Mouse (Mus musculus): Measurements from ENCODE around the gene Gsg1l2. TPM values are rescaled to one million over a fixed set of nuclear protein-coding genes. Genes with fewer than 3 reads are reported as not detected.
A peak's percentile ranks its signal among the peaks of the same experiment; 100 is the strongest.

Gene Gsg1l2
- polyA plus RNA-seq, 1 experiment from 2014 or later, result not detected

GRCm38 (mm10) chr11:67771691-67772090, 2.7 kb upstream of the Gsg1l2 start:
- 57% methylated on average over 2 of the region's 2 CpGs for WGBS
- Histone ChIP-seq H3K27me3 (replicated peaks) (0 out of 2 replicates have a peak, but pooled peaks cover 3% of the 10 kb centered on the region), H3K27ac (replicated peaks) (no peak overlapping the region), H3K36me3 (no peaks in the 10 kb centered on the region), H3K4me2 (no peak overlapping the region), H3K4me1 (no peaks in the 10 kb centered on the region), H3K4me3 (no peak overlapping the region), H3K9me3 (no peaks in the 10 kb centered on the region), H3K9ac (no peak overlapping the region)
- ATAC-seq (ENCODE audit: extremely low read depth, insufficient number of reproducible peaks, low FRiP score, low TSS enrichment), result no peak

- Histone ChIP-seq H3K4me2 (no peak overlapping the region), H3K9ac (no peak overlapping the region), H3K27me3 (replicated peaks) (0 out of 2 replicates have a peak, but pooled peaks cover 3% of the 10 kb centered on the region), H3K4me1 (no peaks in the 10 kb centered on the region), H3K9me3 (no peaks in the 10 kb centered on the region), H3K27ac (replicated peaks) (no peak overlapping the region), H3K4me3 (no peak overlapping the region), H3K36me3 (no peaks in the 10 kb centered on the region)
- WGBS, result 27% methylated on average over 8 of the region's 8 CpGs
- ATAC-seq (ENCODE audit: extremely low read depth, insufficient number of reproducible peaks, low FRiP score, low TSS enrichment), result no peak
Observed at GRCm38 (mm10) chr11:67772577-67772976, 1.8 kb upstream of the Gsg1l2 start.

GRCm38 (mm10) chr11:67790182-67790581, 15.8 kb downstream of the Gsg1l2 start:
- Histone ChIP-seq H3K27me3 (replicated peaks) (no peaks in the 10 kb centered on the region), H3K4me3 (no peak overlapping the region), H3K4me2 (0 out of 2 replicates have a peak overlapping the region, but pooled peaks have one; percentile 19), H3K36me3 (no peaks in the 10 kb centered on the region), H3K9ac (no peak overlapping the region), H3K27ac (replicated peaks) (peak overlapping the region; percentile 84), H3K9me3 (no peaks in the 10 kb centered on the region), H3K4me1 (peaks cover 22% of the 10 kb centered on the region)
- no peak for ATAC-seq (ENCODE audit: extremely low read depth, insufficient number of reproducible peaks, low FRiP score, low TSS enrichment)
- 35% methylated on average over 11 of the region's 11 CpGs for WGBS

GRCm38 (mm10) chr11:67797931-67798330, 23.5 kb downstream of the Gsg1l2 start, which contains the start of gene Dhrs7c:
TSS of gene Dhrs7c (plus strand) at chr11:67798187.
- H3K9me3 ChIP-seq, result no peaks in the 10 kb centered on the region
- H3K4me3 ChIP-seq, result no peak within 1 kb of the TSS
- no peaks in the 10 kb centered on the region for H3K36me3 ChIP-seq
- no peaks in the 10 kb centered on the region for H3K27me3 ChIP-seq (replicated peaks)
- H3K9ac ChIP-seq, result peak within 1 kb of the TSS; percentile 44; the same call in 1 of the 2 replicates
- H3K4me1 ChIP-seq, result peaks cover 30% of the 10 kb centered on the region
- no peak for ATAC-seq (ENCODE audit: extremely low read depth, insufficient number of reproducible peaks, low FRiP score, low TSS enrichment)
- peak within 1 kb of the TSS; percentile 45 for H3K4me2 ChIP-seq
- peak within 1 kb of the TSS; percentile 84 for H3K27ac ChIP-seq (replicated peaks)
- WGBS, result 44% methylated on average over 7 of the region's 7 CpGs

- no peak overlapping the region for H3K4me2 ChIP-seq
- H3K4me1 ChIP-seq, result peaks cover 36% of the 10 kb centered on the region
- ATAC-seq (ENCODE audit: extremely low read depth, insufficient number of reproducible peaks, low FRiP score, low TSS enrichment), result no peak
- H3K36me3 ChIP-seq, result no peaks in the 10 kb centered on the region
- no peaks in the 10 kb centered on the region for H3K27me3 ChIP-seq (replicated peaks)
- no peak overlapping the region for H3K27ac ChIP-seq (replicated peaks)
- H3K9me3 ChIP-seq, result no peaks in the 10 kb centered on the region
- H3K4me3 ChIP-seq, result no peak overlapping the region
- no peak overlapping the region for H3K9ac ChIP-seq
Observed at GRCm38 (mm10) chr11:67800130-67800723, 25.8 kb downstream of the Gsg1l2 start.

- no peak for ATAC-seq (ENCODE audit: extremely low read depth, insufficient number of reproducible peaks, low FRiP score, low TSS enrichment)
Observed at GRCm38 (mm10) chr11:67801169-67801568, 26.8 kb downstream of the Gsg1l2 start.

GRCm38 (mm10) chr11:67805538-67805937, 31.1 kb downstream of the Gsg1l2 start:
- peaks cover 21% of the 10 kb centered on the region for H3K4me1 ChIP-seq
- H3K9ac ChIP-seq, result no peak overlapping the region
- no peaks in the 10 kb centered on the region for H3K9me3 ChIP-seq
- no peak for ATAC-seq (ENCODE audit: extremely low read depth, insufficient number of reproducible peaks, low FRiP score, low TSS enrichment)
- no peaks in the 10 kb centered on the region for H3K27me3 ChIP-seq (replicated peaks)
- H3K4me3 ChIP-seq, result no peak overlapping the region
- H3K4me2 ChIP-seq, result no peak overlapping the region
- 76% methylated on average over 1 of the region's 1 CpGs for WGBS
- no peaks in the 10 kb centered on the region for H3K36me3 ChIP-seq
- no peak overlapping the region for H3K27ac ChIP-seq (replicated peaks)

More at GRCm38 (mm10) chr11:67801169-67801568, 26.8 kb downstream of the Gsg1l2 start:
- H3K4me1 ChIP-seq, result peaks cover 30% of the 10 kb centered on the region
- no peak overlapping the region for H3K4me3 ChIP-seq
- H3K9me3 ChIP-seq, result no peaks in the 10 kb centered on the region
- H3K27ac ChIP-seq (replicated peaks), result no peak overlapping the region
- no peaks in the 10 kb centered on the region for H3K36me3 ChIP-seq
- WGBS, result 55% methylated on average over 8 of the region's 8 CpGs
- no peaks in the 10 kb centered on the region for H3K27me3 ChIP-seq (replicated peaks)
- H3K9ac ChIP-seq, result no peak overlapping the region
- 0 out of 2 replicates have a peak overlapping the region, but pooled peaks have one; percentile 9 for H3K4me2 ChIP-seq

GRCm38 (mm10) chr11:67806832-67807597, 32.6 kb downstream of the Gsg1l2 start:
- Histone ChIP-seq H3K36me3 (no peaks in the 10 kb centered on the region), H3K27ac (replicated peaks) (no peak overlapping the region), H3K4me3 (no peak overlapping the region), H3K4me1 (peaks cover 12% of the 10 kb centered on the region), H3K9me3 (no peaks in the 10 kb centered on the region), H3K9ac (no peak overlapping the region), H3K4me2 (no peak overlapping the region), H3K27me3 (replicated peaks) (no peaks in the 10 kb centered on the region)
- 76% methylated on average over 11 of the region's 11 CpGs for WGBS
- no peak for ATAC-seq (ENCODE audit: extremely low read depth, insufficient number of reproducible peaks, low FRiP score, low TSS enrichment)

GRCm38 (mm10) chr11:67808051-67808450, 33.6 kb downstream of the Gsg1l2 start:
- Histone ChIP-seq H3K9ac (no peak overlapping the region), H3K4me3 (no peak overlapping the region), H3K27me3 (replicated peaks) (no peaks in the 10 kb centered on the region), H3K4me2 (no peak overlapping the region), H3K36me3 (no peaks in the 10 kb centered on the region), H3K4me1 (peaks cover 12% of the 10 kb centered on the region), H3K9me3 (no peaks in the 10 kb centered on the region), H3K27ac (replicated peaks) (no peak overlapping the region)
- 65% methylated on average over 5 of the region's 5 CpGs for WGBS
- ATAC-seq (ENCODE audit: extremely low read depth, insufficient number of reproducible peaks, low FRiP score, low TSS enrichment), result no peak

GRCm38 (mm10) chr11:67811535-67811934, 37.1 kb downstream of the Gsg1l2 start:
- no peak overlapping the region for H3K27ac ChIP-seq (replicated peaks)
- no peaks in the 10 kb centered on the region for H3K36me3 ChIP-seq
- H3K9ac ChIP-seq, result no peak overlapping the region
- H3K4me2 ChIP-seq, result no peak overlapping the region
- no peak for ATAC-seq (ENCODE audit: extremely low read depth, insufficient number of reproducible peaks, low FRiP score, low TSS enrichment)
- H3K4me3 ChIP-seq, result no peak overlapping the region
- H3K4me1 ChIP-seq, result peaks cover 6% of the 10 kb centered on the region; the same call in 1 of the 2 replicates
- no peaks in the 10 kb centered on the region for H3K9me3 ChIP-seq
- WGBS, result 65% methylated on average over 6 of the region's 6 CpGs
- H3K27me3 ChIP-seq (replicated peaks), result no peaks in the 10 kb centered on the region

- Histone ChIP-seq H3K27ac (replicated peaks) (no peak overlapping the region), H3K4me1 (peaks cover 6% of the 10 kb centered on the region), H3K27me3 (replicated peaks) (0 out of 2 replicates have a peak, but pooled peaks cover 2% of the 10 kb centered on the region), H3K4me2 (peak overlapping the region; percentile 65), H3K4me3 (peak overlapping the region; percentile 30), H3K36me3 (no peaks in the 10 kb centered on the region), H3K9me3 (no peaks in the 10 kb centered on the region), H3K9ac (peak overlapping the region; percentile 69)
- no peak for ATAC-seq (ENCODE audit: extremely low read depth, insufficient number of reproducible peaks, low FRiP score, low TSS enrichment)
- WGBS, result 7% methylated on average over 5 of the region's 5 CpGs
Observed at GRCm38 (mm10) chr11:67819604-67820003, 45.2 kb downstream of the Gsg1l2 start.
